Mouse (Mus musculus): ENCODE measurements at regions not wholly inside any gene's neighbourhood (a gene's known extent, or its start where the extent isn't known, plus 50 kb on each side); places are given as distances from the start of the nearest gene placed in this dataset.

DNA sequence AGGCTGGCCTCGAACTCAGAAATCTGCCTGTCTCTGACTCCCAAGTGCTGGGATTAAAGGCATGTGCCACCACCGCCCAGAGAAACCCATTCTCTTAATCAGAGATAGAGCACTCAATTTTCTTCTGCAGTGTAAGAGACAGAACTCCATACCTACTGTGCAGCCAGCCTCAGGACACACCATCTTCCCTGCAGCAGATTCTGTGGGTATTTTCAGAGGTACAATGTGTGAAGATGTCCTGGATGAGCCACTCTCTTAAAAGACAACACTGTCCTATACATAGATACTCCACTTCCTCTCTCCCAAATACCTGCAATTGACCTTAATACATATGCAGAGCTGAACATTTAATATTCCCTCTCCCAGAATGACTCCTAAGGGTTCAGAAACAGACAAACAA, 111.5 kb downstream of the Nr1d2 start:
- DNase-seq (ENCODE audit: low read depth, low spot score): no peak

DNA sequence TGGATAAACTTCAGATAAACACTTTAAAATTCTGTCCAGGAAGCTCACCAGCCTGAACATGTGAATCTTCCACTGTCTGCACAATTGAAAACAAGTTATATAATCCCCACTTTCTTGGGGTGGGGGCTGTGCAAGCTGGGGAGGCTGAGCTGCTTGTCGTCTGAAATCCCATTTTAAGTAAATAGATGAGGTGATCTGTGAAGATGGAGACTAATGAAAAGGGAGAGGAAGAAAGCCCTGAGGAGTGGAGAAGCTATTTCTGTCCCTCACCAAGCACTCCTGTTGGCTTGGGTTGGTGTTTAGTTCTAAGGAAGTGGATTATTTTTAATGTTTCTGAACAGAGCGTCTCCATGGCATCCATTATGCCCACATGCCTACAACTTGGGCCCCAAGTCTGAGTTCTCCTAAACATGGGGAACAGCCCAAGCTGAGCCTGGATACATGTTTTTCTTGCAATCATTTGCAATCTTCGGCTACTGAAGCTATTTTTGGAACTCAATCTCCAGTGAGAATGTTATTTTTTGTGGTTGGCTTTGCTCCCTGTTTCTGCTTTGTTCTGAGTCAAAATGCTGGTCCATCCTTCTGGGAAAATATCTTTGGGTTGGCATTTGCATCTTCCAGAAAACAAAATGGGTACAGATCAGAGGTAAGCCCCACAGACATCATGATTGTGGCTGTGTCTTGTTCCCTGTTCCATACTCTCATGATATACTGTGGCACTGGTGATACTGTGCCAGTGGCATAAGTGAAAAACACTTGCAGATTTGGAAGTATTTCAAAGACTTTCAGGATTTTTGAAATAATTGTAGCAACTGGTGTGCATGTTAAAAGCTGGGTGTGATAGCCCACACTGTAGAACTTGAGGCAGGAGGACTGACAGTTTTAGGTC, 131.8 kb downstream of the Nr1d2 start:
- peak; percentile 92 for DNase-seq (ENCODE audit: low read depth, low spot score)

DNA sequence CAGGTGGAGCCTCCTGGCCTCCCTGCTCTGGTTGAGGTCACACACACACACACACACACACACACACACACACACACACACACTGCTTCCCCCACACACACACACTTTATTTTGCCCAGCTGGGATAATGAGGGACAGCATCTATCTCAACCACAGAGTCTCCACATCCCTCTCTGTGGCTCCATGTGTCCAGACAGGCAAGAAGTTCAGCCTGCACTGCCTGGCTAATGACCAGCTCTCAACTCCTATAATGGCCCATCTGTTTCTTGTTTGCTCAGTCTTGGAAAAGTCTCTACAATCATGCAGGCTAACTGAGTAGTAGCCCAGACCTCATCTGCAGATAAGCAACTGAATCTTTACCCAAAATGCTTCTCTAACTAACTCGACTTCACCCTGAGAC, 133.3 kb downstream of the Nr1d2 start:
- DNase-seq (ENCODE audit: low read depth, low spot score): no peak

DNA sequence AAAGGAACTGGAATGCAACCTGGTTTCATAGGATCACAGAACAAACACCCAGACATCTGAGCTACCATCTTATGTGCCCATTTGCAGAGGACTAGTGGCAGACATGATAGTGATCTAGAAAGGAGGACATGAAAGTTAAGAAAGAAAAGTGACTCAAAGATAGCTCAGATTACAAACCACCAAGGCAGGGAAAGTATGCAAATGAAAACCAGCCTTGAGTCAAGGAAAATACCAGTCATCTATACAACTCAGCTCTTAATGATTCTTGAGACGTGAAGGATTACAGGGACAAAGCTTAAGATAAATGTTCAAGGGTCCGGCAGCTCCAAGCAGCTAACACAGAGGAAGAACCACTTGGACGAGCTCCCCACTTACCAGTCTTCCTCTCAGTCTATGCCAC, 138.7 kb downstream of the Nr1d2 start:
- DNase-seq (ENCODE audit: low read depth, low spot score): no peak

Measured in telencephalon, adult 2 months (tissue).